Mouse (Mus musculus) heart, postnatal 0 days (tissue): ENCODE measurements at regions not wholly inside any gene's neighbourhood (a gene's known extent, or its start where the extent isn't known, plus 50 kb on each side); places are given as distances from the start of the nearest gene placed in this dataset.

Experiments used
- CTCF ChIP-seq: IDR thresholded peaks from 2 replicates; pipeline ENCODE4 v1.5.1; 2016; ENCODE audit warnings: antibody characterized with exemption, control low read depth, low read depth
- EP300 ChIP-seq: IDR thresholded peaks from 2 replicates; pipeline ENCODE4 v1.6.1; 2016; ENCODE audit warnings: antibody characterized with exemption, low read depth

DNA sequence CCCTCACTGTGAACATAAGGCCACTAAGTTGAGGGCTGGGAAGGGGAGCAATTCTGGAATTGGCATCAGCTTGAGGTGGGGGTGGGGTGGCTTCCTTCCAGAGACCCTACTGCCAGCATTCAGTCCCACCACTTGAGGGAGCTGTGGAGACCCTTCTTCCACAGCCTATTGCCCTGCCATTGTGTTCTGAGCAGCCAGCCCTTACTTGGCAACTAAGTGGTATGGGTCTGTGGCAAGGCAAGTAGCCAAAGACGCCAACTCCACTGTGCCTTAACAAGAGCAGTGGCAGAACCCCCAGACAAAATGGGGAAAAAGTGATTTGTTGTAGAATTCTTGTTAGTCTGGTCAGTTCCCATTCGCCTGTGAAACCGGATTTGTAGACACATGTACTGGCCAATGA, 365.4 kb upstream of the Gm26657 start:
- TF ChIP-seq EP300 (no peak), CTCF (no peak)
